Mouse (Mus musculus) midbrain, postnatal 0 days (tissue): Measurements from ENCODE around the gene Olfr434. TPM values are rescaled to one million over a fixed set of nuclear protein-coding genes. Genes with fewer than 3 reads are reported as not detected.

Source experiments
- ATAC-seq: fragments of 200-750 bp; cut with Nextera tagmentation; 2 replicates; pipeline ENCODE4 v1.8.0; 2017; ENCODE audit warnings: moderate number of reproducible peaks, mild to moderate bottlenecking, moderate TSS enrichment, moderate library complexity; ENCODE audit not compliant: low FRiP score
- DNase-seq: peaks from one replicate; pipeline ENCODE4 v3.0.0-alpha.2; 2015; ENCODE audit warnings: low spot score
- H3K27ac ChIP-seq: fragments of 300-500 bp; sonication (generic); 2 replicates; pipeline ENCODE4 v1.5.1; 2014; ENCODE audit warnings: low read depth, mild to moderate bottlenecking, low read length, mixed read lengths
- H3K27me3 ChIP-seq: fragments of 300-500 bp; sonication (generic); 2 replicates; pipeline ENCODE4 v1.6.1; 2014; ENCODE audit warnings: low read length, control low read depth, mixed read lengths; ENCODE audit not compliant: insufficient read depth
- H3K36me3 ChIP-seq: fragments of 300-500 bp; sonication (generic); 2 replicates; pipeline ENCODE4 v1.6.1; 2014; ENCODE audit warnings: low read length, control low read depth, mixed read lengths; ENCODE audit not compliant: insufficient read depth
- H3K4me1 ChIP-seq: fragments of 300-500 bp; sonication (generic); 2 replicates; pipeline ENCODE4 v1.6.1; 2014; ENCODE audit warnings: mild to moderate bottlenecking, control low read depth, antibody characterized with exemption, low read length, mixed read lengths; ENCODE audit not compliant: insufficient read depth
- H3K4me2 ChIP-seq: fragments of 300-500 bp; sonication (generic); 2 replicates; pipeline ENCODE4 v1.6.1; 2014; ENCODE audit warnings: low read depth, mild to moderate bottlenecking, low read length, mixed read lengths; ENCODE audit not compliant: poor library complexity, severe bottlenecking
- H3K4me3 ChIP-seq: fragments of 300-500 bp; sonication (generic); 2 replicates; pipeline ENCODE4 v1.5.1; 2014; ENCODE audit warnings: low read depth, mild to moderate bottlenecking, low read length, moderate library complexity
- H3K9ac ChIP-seq: fragments of 300-500 bp; sonication (generic); replicated peaks from 2 replicates; pipeline ENCODE4 v1.6.1; 2014; ENCODE audit warnings: mild to moderate bottlenecking, low read length, moderate library complexity, mixed read lengths; ENCODE audit not compliant: poor library complexity, severe bottlenecking
- H3K9me3 ChIP-seq: fragments of 300-500 bp; sonication (generic); 2 replicates; pipeline ENCODE4 v1.6.1; 2016; ENCODE audit warnings: low read length, control low read depth
- CTCF ChIP-seq: IDR thresholded peaks from 2 replicates; pipeline ENCODE4 v1.5.1; 2016; ENCODE audit warnings: antibody characterized with exemption, mild to moderate bottlenecking
- WGBS: fragments of 180-500 bp; shearing (Covaris S2); extraction: QIAGEN DNeasy Blood & Tissue Kit; methylation state at CpG from one replicate; pipeline ENCODE4 v1.1.7; 2014; 5-methylcytosine and 5-hydroxymethylcytosine counted together
- polyA plus RNA-seq: library from polyadenylated mRNA; unstranded; fragments of >200 nt; fragmentation: Nextera tagmentation; extraction: Ambion mirVana; gene quantifications from 2 replicates; pipeline ENCODE4 v1.2.1, GENCODE M21; 2015
- total RNA-seq: library from RNA; depleted of rRNA; stranded (reverse); fragments of >200 nt; gene quantifications from 2 replicates; pipeline ENCODE4 v1.2.3, GENCODE M21; 2014; rRNA removed

Olfr434 gene
- total and polyA plus RNA-seq, 2 experiments from 2014 or later = not detected

DNA sequence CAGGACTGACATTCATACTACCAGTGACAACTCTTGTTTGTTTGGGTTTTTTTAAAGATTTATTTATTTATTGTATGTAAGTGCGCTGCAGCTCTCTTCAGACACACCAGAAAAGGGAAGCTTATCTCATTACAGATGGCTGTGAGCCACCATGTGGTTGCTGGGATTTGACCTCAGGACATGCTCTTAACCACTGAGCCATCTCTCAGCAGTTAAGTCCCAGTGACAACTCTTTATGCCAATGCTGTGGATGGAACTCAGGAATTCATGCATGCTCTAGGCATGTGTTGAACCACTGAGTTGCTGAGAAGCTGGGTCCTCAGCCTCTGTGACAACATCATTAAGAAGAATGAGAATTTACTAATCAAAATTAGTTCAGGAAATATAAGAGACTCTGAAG, 40.2 kb downstream of the Olfr434 start:
- Histone ChIP-seq H3K27ac (no peak overlapping the region), H3K4me2 (no peak overlapping the region), H3K9ac (no peak overlapping the region), H3K4me3 (no peak overlapping the region), H3K9me3 (no peaks in the 10 kb centered on the region), H3K4me1 (no peaks in the 10 kb centered on the region), H3K36me3 (no peaks in the 10 kb centered on the region), H3K27me3 (no peaks in the 10 kb centered on the region)
- no peak for TF ChIP-seq CTCF
- ATAC-seq (no peak), DNase-seq (no peak)
- 84% methylated on average over 1 of the region's 1 CpGs for WGBS

DNA sequence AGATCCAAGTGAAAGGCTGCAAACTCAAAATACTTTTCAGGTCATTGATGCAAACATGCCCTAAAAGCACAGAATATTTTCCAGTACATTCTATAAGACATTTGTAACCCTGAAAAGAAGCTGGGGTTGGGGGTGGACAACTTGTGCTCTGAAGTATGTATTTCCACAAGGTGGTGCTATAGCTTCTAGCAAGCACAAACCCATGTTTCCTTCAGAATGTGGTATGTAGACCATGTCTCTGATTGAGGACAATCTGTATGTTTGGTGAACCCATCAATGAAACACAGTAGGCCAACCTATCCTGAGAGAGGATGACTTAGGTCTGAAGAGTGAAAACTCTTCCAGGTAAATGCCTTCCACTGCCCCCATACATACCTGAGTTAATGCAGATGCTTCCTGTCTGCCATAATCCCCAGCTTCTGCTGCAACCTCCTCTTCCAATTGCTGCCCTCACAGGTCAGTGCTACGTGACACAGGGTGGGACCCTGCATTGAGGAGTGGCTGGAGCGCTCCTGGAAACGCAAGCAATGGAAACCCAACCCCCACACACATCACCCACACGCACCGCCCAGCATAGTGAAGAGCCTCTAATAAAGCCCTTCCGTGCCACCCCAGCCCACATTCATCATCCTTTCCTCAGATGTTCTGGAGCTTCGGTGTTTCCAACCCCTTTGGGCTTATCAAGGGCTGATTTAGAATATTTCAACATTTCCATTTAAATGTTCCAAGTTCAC, 41.5 kb downstream of the Olfr434 start:
- 69% methylated on average over 7 of the region's 7 CpGs for WGBS
- peak; percentile 62 for TF ChIP-seq CTCF
- Histone ChIP-seq H3K27me3 (no peaks in the 10 kb centered on the region), H3K4me3 (no peak overlapping the region), H3K4me2 (no peak overlapping the region), H3K9ac (no peak overlapping the region), H3K27ac (no peak overlapping the region), H3K9me3 (no peaks in the 10 kb centered on the region), H3K36me3 (no peaks in the 10 kb centered on the region), H3K4me1 (no peaks in the 10 kb centered on the region)
- ATAC-seq (no peak), DNase-seq (peak; percentile 35)

DNA sequence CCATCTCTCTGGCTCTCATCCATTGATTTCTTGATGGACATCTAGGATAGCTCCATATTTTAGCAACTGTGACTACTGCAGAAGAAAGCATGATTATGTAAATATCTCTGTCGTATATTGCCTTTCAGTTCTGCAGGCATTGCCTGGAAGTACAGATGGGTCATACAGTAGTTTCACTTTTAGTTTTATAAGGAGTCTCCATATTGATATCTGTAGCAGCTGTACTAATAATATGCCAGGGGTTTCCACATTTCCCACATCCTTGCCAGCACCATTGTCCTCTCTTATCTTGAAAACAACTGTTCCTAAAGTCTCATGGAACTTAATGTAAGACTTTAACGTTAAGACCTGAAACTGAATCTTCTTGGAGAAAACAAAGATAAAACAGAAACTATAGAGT, 47.9 kb downstream of the Olfr434 start:
- Histone ChIP-seq H3K9me3 (no peaks in the 10 kb centered on the region), H3K27ac (no peak overlapping the region), H3K4me3 (no peak overlapping the region), H3K4me2 (no peak overlapping the region), H3K27me3 (peaks cover 7% of the 10 kb centered on the region; the same call in 1 of the 2 replicates), H3K36me3 (no peaks in the 10 kb centered on the region), H3K9ac (no peak overlapping the region), H3K4me1 (0 out of 2 replicates have a peak, but pooled peaks cover 3% of the 10 kb centered on the region)
- WGBS = 78% methylated on average over 2 of the region's 2 CpGs
- DNase-seq (no peak), ATAC-seq (no peak)
- TF ChIP-seq CTCF = no peak

DNA sequence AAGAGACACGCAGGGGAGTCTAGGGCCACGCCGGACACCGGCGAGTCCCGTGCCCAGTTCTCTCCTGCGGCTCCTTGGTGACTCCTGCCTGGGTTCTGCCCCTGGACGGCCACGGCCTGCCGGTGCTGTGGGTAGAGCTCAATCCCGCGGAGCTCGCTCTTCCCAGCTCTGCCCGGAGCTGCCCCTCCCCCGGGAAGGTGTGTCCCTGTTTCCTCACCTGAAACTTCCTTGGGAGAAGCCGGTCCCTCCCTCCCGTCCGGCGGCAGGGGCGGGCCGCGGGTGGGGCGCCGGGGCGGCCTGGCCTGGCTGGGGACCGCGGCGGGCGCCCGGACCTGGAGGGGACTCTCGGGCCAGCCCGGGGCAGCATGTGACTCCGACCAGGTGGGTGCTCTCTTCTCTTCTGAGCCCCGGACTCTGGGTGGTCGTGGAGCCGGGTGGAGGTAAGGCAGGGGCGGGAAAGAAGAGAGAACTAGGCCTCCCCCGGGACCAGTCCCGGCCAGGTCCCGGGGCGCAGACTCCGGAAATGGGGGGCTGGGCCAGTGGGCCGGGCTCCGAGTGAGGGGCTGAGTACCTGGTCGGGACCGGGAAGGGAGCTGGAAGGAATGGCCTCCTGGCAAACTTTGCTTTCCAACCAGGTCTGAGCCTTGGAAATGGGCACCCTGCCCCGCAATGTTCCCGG, 52.7 kb downstream of the Olfr434 start, which contains the start of gene Arhgef5:
Arhgef5 (plus strand) TSS at position 220 of the 679 bp plus-strand sequence.
- Histone ChIP-seq H3K27me3 (peaks cover 16% of the 10 kb centered on the region), H3K9ac (peak within 1 kb of the TSS; percentile 52), H3K9me3 (no peaks in the 10 kb centered on the region), H3K36me3 (no peaks in the 10 kb centered on the region), H3K4me2 (peak within 1 kb of the TSS; percentile 83), H3K4me3 (peak within 1 kb of the TSS; percentile 50), H3K27ac (no peak within 1 kb of the TSS), H3K4me1 (0 out of 2 replicates have a peak, but pooled peaks cover 3% of the 10 kb centered on the region)
- ATAC-seq = peak; percentile 64
- WGBS = 2% methylated on average over 31 of the region's 48 CpGs
- TF ChIP-seq CTCF = no peak
- DNase-seq = no peak

DNA sequence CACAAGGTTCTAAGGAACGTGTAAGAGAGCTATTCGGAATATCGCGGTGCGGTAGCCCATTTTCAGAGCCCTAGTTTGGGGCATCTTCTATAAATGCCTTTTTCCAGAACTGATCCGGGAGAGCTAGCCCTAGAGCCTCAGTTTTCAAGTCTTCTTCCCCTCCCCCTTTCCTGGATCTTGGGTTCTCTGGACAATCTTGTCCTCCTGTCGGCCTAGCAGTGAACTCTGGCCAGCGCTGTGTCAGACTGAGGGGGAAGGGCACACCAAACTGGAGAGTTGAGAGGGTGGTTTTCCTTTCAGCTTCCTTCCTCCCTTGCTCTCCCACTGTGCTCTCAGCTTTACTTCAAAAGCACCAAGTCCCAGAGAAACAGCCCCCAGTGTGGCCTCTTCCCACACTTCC, 53.5 kb downstream of the Olfr434 start:
- no peak overlapping the region for H3K27ac ChIP-seq

More for the DNA sequence above, 53.5 kb downstream of the Olfr434 start:
- DNase-seq (no peak), ATAC-seq (no peak)
- H3K9me3 ChIP-seq = no peaks in the 10 kb centered on the region
- WGBS = 21% methylated on average over 8 of the region's 8 CpGs
- no peak for TF ChIP-seq CTCF
- peaks cover 16% of the 10 kb centered on the region for H3K27me3 ChIP-seq
- no peak overlapping the region for H3K9ac ChIP-seq
- H3K36me3 ChIP-seq = no peaks in the 10 kb centered on the region
- H3K4me1 ChIP-seq = 0 out of 2 replicates have a peak, but pooled peaks cover 3% of the 10 kb centered on the region
- peak overlapping the region; percentile 83 for H3K4me2 ChIP-seq
- peak overlapping the region; percentile 50; the same call in 1 of the 2 replicates for H3K4me3 ChIP-seq

Other genes starting within 250 kb of the Olfr434 start
- 0.85 TPM in 1 of 2 replicates, not detected in the other for gene Olfr441, start 106.7 kb upstream of the Olfr434 start, total RNA-seq
- gene Olfr441, start 106.7 kb upstream of the Olfr434 start, polyA plus RNA-seq = not detected in 2 replicates
- not detected in 2 replicates for gene Olfr237-ps1, start 66.5 kb upstream of the Olfr434 start, total RNA-seq
- 0.04 and 0.15 TPM in 2 replicates for gene Olfr237-ps1, start 66.5 kb upstream of the Olfr434 start, polyA plus RNA-seq
- gene Olfr437, start 49.7 kb upstream of the Olfr434 start, total RNA-seq = not detected in 2 replicates
- not detected in 2 replicates for gene Olfr437, start 49.7 kb upstream of the Olfr434 start, polyA plus RNA-seq
- gene Olfr13, start 40.9 kb upstream of the Olfr434 start, total RNA-seq = not detected in 2 replicates
- gene Olfr13, start 40.9 kb upstream of the Olfr434 start, polyA plus RNA-seq = 0.05 and 0.10 TPM in 2 replicates
- gene Olfr435, start 15.9 kb upstream of the Olfr434 start, total RNA-seq = not detected in 2 replicates
- gene Olfr435, start 15.9 kb upstream of the Olfr434 start, polyA plus RNA-seq = not detected in 2 replicates
- not detected in 2 replicates for gene Olfr47, start 18.5 kb downstream of the Olfr434 start, total RNA-seq
- gene Olfr47, start 18.5 kb downstream of the Olfr434 start, polyA plus RNA-seq = not detected in 2 replicates
- gene Arhgef5, start 52.6 kb downstream of the Olfr434 start, total RNA-seq = 4.1 and 8.2 TPM in 2 replicates
- 1.9 TPM in 2 replicates for gene Arhgef5, start 52.6 kb downstream of the Olfr434 start, polyA plus RNA-seq
- gene Nobox, start 96.5 kb downstream of the Olfr434 start, total RNA-seq = not detected in 2 replicates
- gene Nobox, start 96.5 kb downstream of the Olfr434 start, polyA plus RNA-seq = not detected in 2 replicates